Mouse (Mus musculus): ENCODE measurements around the gene Polr2b.

DNA sequence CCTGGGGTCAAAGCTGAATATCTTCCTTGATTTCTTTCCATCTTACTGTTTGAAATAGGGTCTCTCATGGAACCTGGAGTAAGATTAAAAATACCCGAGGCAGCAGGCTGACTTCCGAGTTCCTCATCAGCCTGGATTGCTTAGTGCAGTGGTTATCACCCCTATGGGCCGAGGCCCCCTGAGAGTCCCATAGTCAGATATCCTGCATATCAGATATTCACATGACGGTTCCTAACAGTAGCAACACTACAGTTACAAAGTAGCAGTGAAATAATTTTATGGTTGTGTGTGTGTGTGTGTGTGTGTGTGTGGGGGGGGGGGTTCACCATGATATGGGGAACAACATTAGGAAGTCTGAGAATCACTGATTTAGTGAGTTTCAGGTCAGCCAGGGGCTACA lies 48.8 kb upstream of the Polr2b start:
- TF ChIP-seq CTCF (IDR thresholded peaks at IDR 0.05; ENCODE audit: low read depth) (no peak), EP300 (IDR thresholded peaks at IDR 0.05; ENCODE audit: low read depth) (no peak)

Data from heart, postnatal 0 days (tissue).